ENCODE assay signal across 20 mouse cellular contexts in genomic region chr11:47473493-47474230, GRCm38 (mm10).
DNase-seq lines count a peak whose midpoint lies in the region; ATAC-seq lines count a peak whose summit lies in the region.
"Had no signal": no experiment of that assay in that cellular context is flagged by ENCODE, and none has a peak within 500 bp of the region (broad histone marks: within the 10 kb centered on the region; RNA-seq: fewer than 3 reads in every experiment).

No protein-coding gene starts in this region.

- WGBS in kidney, embryonic 14.5 days, result 64% methylated on average over 1 of the region's 1 CpGs

- H3K4me2 ChIP-seq in kidney, embryonic 14.5 days (replicated peaks; ENCODE audit: low read depth, low read length), result no peak overlapping the region
- H3K4me2 ChIP-seq: heart, embryonic 11.5 days; hindbrain, embryonic 15.5 days; limb, embryonic 15.5 days; midbrain, embryonic 13.5 days; neural tube, embryonic 13.5 days had no signal

- H3K9me3 ChIP-seq in kidney, embryonic 14.5 days (ENCODE audit: control insufficient read depth, low read length), result no peaks in the 10 kb centered on the region
- H3K9me3 ChIP-seq: forebrain, embryonic 10.5 days; hindbrain, embryonic 15.5 days; limb, embryonic 15.5 days; midbrain, embryonic 13.5 days; neural tube, embryonic 13.5 days had no signal

- H3K4me1 ChIP-seq in kidney, embryonic 14.5 days (ENCODE audit: control insufficient read depth, insufficient read depth, low read length), result no peaks in the 10 kb centered on the region
- H3K4me1 ChIP-seq: forebrain, embryonic 10.5 days; hindbrain, embryonic 15.5 days; limb, embryonic 15.5 days; midbrain, embryonic 13.5 days; neural tube, embryonic 13.5 days had no signal

- no peak overlapping the region for H3K9ac ChIP-seq in kidney, embryonic 14.5 days (ENCODE audit: low read depth, low read length)
- H3K9ac ChIP-seq: hindbrain, embryonic 15.5 days; limb, embryonic 15.5 days; midbrain, embryonic 13.5 days; neural tube, embryonic 13.5 days had no signal

- no peaks in the 10 kb centered on the region for H3K27me3 ChIP-seq in kidney, embryonic 14.5 days (ENCODE audit: control insufficient read depth, insufficient read depth, low read length)
- H3K27me3 ChIP-seq: hindbrain, embryonic 15.5 days; limb, embryonic 15.5 days; midbrain, embryonic 13.5 days; neural tube, embryonic 13.5 days had no signal

- ATAC-seq in kidney, embryonic 14.5 days (ENCODE audit: low FRiP score, low TSS enrichment), result no peak
- ATAC-seq: intestine, embryonic 16.5 days; lung, postnatal 0 days; midbrain, embryonic 13.5 days had no signal

- H3K4me3 ChIP-seq in kidney, embryonic 14.5 days (ENCODE audit: low read length), result no peak overlapping the region
- H3K4me3 ChIP-seq: forebrain, embryonic 10.5 days; hindbrain, embryonic 15.5 days; limb, embryonic 15.5 days; midbrain, embryonic 13.5 days; neural tube, embryonic 13.5 days had no signal

- no peaks in the 10 kb centered on the region for H3K36me3 ChIP-seq in kidney, embryonic 14.5 days (ENCODE audit: control insufficient read depth, insufficient read depth, low read length)
- H3K36me3 ChIP-seq: forebrain, embryonic 10.5 days; hindbrain, embryonic 15.5 days; limb, embryonic 15.5 days; midbrain, embryonic 13.5 days; neural tube, embryonic 13.5 days had no signal

- peak; percentile 5 to 12 for DNase-seq in heart, postnatal 10 days
- DNase-seq in heart, adult 8-10 months (ENCODE audit: low spot score), result no peak
- peak; percentile 29 for DNase-seq in Muller cell, postnatal 12 days (ENCODE audit: inconsistent ontology term)
- peak; percentile 5 to 10 for DNase-seq in frontal cortex, postnatal 10 days (ENCODE audit: low spot score in 2 of 2)
- peak; percentile 1 for DNase-seq in left cerebral cortex, postnatal 4 days
- no peak for DNase-seq in spleen, postnatal 36 days (ENCODE audit: low spot score in 2 of 2)
- no peak for DNase-seq in lung, postnatal 14 days
- DNase-seq: cerebellum, adult 9-10 months; embryo, embryonic 11 days; kidney, postnatal 10 days; thymus, postnatal 36 days had no signal

- intact Hi-C loops in heart, postnatal 10 days (cut with DNase I), result no loop called here
- intact Hi-C loops in left cerebral cortex, postnatal 4 days (cut with DNase I), result no loop called here

- H3K27ac ChIP-seq in kidney, embryonic 14.5 days (ENCODE audit: low read depth, low read length), result no peak overlapping the region
- H3K27ac ChIP-seq: forebrain, embryonic 10.5 days; hindbrain, embryonic 15.5 days; limb, embryonic 15.5 days; midbrain, embryonic 13.5 days; neural tube, embryonic 13.5 days had no signal

Comparison
In these comparisons a context has a peak if more than half of its experiments do, and no peak if none do; other contexts are left out.
1. DNase-seq: peak in heart, postnatal 10 days (2 of 2), Muller cell, postnatal 12 days (single experiment), frontal cortex, postnatal 10 days (2 of 2) and left cerebral cortex, postnatal 4 days (single experiment); none in heart, adult 8-10 months (single experiment), spleen, postnatal 36 days (0 of 2) and lung, postnatal 14 days (single experiment).